Mouse (Mus musculus) left cerebral cortex, adult 8-10 months (tissue): ENCODE results near the gene Aph1a. TPM values are rescaled to one million over a fixed set of nuclear protein-coding genes. Genes with fewer than 3 reads are reported as not detected.
A peak's percentile ranks its signal among the peaks of the same experiment; 100 is the strongest.
"Not testable (repeated sequence)": the region's sequence is repeated elsewhere in the genome, so short reads cannot be mapped to it uniquely, and the experiment has no call there.

Source experiments
- DNase-seq, 2 experiments: peaks; one replicate each; pipeline ENCODE4 v3.0.0; 2022; ENCODE audit warnings: low spot score in 2 of 2
- total RNA-seq, 4 experiments: library from RNA; stranded (reverse); gene quantifications; 2 replicates each; pipeline ENCODE4 v1.2.4; 2022

Aph1a gene
- 10 to 100 TPM; 65.4 to 77.7 (median 72.4) TPM for total RNA-seq

GRCm38 (mm10) chr3:95893606-95894316 is at the start of gene Aph1a:
TSS of gene Aph1a (plus strand) at chr3:95893969.
- peak; percentile 86 to 98 for DNase-seq

GRCm38 (mm10) chr3:95850611-95851010 is 43.2 kb upstream of the Aph1a start:
- DNase-seq, result no peak

DNA sequence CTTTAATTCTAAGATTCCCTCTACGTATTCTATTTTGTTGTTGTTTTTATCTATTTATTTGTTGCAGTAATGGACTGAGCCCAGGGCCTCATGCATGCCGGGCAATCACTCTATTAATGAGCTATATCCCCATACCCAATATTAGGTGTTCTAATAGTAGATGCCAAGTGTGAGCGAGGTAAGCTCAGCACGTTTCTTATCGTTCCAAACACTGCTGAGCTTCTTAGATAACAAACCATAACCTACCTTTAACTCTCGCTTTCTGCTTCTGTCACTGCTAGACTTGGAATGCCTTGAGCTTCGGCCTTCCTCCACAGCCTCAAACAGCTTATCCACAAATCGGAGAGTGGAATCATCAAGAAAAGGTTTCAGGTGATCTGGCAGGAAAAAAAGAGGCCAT is 42.5 kb upstream of the Aph1a start:
- DNase-seq, result no peak

GRCm38 (mm10) chr3:95855502-95856089 is 38.2 kb upstream of the Aph1a start, which contains the start of gene Prpf3:
TSS of gene Prpf3 (minus strand) at chr3:95855885.
- peak; percentile 84 to 92 for DNase-seq

DNA sequence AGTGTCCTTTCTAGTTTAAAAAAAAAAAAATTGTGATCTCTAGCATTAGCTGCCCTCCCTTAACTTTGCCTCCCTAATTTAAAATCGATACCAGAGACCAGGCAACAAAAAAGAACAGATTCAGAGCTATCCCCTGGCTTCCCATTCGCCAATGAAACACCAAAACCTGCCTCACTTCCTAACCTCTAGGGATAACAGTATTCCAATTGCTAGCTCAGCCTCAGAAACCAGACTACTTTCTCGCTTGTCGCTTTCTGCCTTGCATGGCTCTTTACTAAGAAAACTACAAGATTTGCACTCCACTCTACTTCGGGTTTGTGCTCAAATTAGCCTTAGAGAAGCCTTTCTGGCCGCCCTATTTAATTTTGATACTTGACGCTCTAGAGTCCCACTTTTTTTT is 37.7 kb upstream of the Aph1a start:
- no peak for DNase-seq

DNA sequence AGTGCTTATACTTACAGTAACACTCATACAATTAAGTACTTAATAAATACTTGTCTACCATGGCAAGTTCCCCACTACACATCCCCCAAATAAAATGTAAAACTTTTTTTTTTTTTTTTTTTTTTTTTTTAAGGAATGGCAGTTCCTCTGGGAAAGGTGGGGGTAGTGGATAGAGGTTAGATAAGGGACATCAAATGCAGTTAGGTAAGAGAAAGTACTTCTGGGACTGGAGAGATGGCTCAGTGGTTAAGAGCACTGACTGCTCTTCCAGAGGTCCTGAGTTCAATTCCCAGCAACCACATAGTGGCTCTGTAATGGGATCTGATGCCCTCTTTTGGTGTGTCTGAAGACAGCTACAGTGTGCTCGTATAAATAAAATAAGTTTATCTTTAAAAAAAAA is 36.7 kb upstream of the Aph1a start:
- not testable (repeated sequence) for DNase-seq

- DNase-seq, result not testable (repeated sequence)
Observed at GRCm38 (mm10) chr3:95858278-95858677, 35.5 kb upstream of the Aph1a start.

DNA sequence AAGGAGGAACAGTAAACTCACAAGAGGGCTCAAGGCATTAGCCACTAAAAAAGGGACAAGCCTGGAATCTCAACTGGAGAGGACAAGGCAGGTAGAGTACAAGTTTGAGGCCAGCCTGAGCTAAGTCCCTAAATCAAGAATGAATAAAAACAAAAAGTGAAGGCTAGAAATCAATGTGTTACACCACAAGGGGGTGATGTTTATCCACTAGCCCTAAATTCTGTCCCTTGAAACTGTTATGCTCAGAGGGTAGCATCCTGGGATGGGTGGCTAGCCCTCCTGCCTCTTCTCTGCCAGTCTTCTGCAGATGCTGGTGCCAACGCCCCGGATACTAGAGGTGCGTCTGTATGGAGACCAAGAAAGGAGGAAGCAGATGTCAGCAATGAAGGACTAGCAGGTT is 33.4 kb upstream of the Aph1a start:
- DNase-seq, result no peak

DNA sequence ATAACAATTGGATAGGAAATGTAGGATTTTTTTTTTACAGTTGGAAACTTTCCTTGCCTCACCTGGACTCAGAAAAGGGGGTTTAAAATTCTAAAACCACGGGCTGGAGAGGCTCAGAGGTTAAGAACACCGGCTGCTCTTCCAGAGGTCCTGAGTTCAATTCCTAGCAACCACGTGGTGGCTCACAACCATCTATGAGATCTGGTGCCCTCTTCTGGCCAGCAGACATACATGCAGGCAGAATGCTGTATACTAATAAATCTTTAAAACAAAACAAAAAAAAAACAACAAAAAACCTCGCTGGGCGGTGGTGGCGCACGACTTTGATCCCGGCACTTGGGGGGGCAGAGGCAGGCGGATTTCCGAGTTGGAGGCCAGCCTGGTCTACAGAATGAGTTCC is 32.6 kb upstream of the Aph1a start:
- no peak for DNase-seq

DNA sequence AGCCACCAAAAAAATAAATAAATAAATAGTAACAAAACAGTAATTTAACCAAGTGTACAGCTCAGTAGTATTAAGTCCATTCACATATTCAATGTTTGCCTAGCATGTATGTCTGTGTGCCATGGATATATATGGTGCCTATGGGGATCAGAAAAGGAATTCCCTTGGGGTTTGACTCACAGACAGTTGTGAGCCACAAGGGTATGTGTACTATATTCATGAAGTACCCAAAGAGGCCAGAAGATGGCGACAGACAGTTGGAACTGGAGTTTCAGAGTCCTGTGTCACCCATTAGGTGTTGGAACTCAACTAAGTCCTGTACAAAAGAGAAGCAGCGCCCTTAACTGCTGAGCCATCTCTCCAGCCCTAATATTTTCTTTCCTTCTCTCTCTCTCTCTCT is 32.0 kb upstream of the Aph1a start:
- no peak for DNase-seq

GRCm38 (mm10) chr3:95863578-95863977 is 30.2 kb upstream of the Aph1a start:
- DNase-seq, result no peak

GRCm38 (mm10) chr3:95865050-95865449 is 28.7 kb upstream of the Aph1a start:
- DNase-seq, result peak; percentile 47 to 84

- DNase-seq, result no peak
Observed at GRCm38 (mm10) chr3:95865571-95865970, 28.2 kb upstream of the Aph1a start.

GRCm38 (mm10) chr3:95866071-95866470 is 27.7 kb upstream of the Aph1a start:
- no peak for DNase-seq

GRCm38 (mm10) chr3:95867408-95867807 is 26.4 kb upstream of the Aph1a start:
- no peak for DNase-seq

- DNase-seq, result no peak
Observed at GRCm38 (mm10) chr3:95870976-95871375, 22.8 kb upstream of the Aph1a start.

DNA sequence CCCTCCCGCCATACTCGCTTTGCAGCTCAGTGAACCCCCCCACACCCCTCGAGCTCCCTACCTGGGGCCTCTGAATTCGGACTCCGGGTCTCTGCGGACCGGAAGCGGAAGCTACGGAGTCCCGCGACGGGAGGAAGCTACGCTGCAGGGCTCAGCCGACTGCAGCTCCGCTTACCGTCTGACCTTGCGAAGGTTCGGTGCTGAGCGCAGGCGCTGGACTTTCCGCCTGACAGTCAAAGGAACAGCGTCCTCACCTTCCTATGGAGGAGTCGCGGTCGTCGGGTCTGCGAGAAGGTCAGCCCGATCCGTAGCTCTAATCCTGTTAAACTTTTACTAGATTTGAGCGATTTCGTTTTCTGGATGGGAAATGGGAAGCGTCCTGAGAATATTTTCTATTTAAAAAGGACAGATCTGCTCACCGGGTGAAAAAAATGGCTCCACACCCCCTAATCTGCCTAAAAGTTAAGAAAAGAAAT is 22.3 kb upstream of the Aph1a start, which contains the start of gene Mrps21:
Mrps21 (minus strand) TSS at position 128 of the 476 bp plus-strand sequence.
- peak; percentile 74 to 85 for DNase-seq

DNA sequence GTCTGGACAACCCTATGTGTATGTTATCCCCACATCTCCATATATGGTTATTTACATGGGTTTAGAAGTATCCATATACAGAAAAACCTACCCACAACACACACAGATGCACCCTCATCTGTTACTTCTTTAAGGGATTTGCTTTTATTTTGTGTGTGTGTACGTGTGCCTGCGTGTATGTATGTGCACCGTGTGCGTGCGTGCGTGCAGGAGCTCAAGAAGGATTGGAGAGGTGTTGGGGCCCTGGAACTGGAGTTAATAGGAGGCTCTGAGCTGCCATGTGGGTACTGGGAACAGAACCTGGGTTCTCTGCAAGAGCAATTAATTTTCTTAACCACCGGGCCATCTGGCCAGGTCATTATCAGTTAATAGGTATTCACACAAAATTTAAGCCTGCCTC is 21.7 kb upstream of the Aph1a start:
- no peak for DNase-seq

- no peak for DNase-seq
Observed at GRCm38 (mm10) chr3:95879063-95879462, 14.7 kb upstream of the Aph1a start.

GRCm38 (mm10) chr3:95881979-95882815 is 11.6 kb upstream of the Aph1a start, which contains the start of gene Ciart:
TSS of gene Ciart (minus strand) at chr3:95882251.
- peak; percentile 85 to 99 for DNase-seq

DNA sequence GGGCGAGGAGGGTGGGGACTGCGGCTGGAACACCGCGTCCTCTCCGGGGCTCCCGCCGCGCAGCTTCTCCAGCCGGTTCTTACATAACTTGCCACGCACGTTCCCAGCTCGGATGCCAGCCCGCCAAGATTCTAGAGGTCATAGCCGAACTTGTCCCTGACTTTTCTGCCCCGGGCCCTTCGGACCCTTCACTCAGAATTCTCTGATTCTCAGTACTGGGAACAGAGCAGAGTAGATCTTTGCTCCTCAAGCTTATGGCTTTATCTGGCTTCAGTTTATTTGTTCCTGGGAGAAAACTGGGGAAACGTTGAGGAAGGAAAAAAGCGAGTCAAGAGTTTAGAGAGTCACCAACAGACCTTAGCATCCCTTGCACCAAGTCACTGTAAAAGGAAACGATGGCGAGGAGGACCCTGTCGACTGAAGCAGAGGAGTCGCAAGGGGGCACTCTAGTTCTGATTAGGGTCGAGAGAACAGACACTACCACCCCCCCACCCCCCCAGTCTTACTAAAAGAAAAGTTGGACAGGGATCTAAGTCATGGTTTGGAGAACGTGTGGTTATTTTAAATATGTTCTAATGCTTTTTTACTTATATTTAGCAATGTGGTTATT is 10.8 kb upstream of the Aph1a start:
- DNase-seq, result peak in 1 of 2 experiments; percentile 61
